Mouse (Mus musculus) pancreas, adult 10 weeks (tissue): ENCODE data around the gene Gm28363. TPM values are rescaled to one million over a fixed set of nuclear protein-coding genes. Genes with fewer than 3 reads are reported as not detected.

Experiments
- polyA plus RNA-seq: library from polyadenylated mRNA; stranded (reverse); fragments of 350-450 nt; fragmentation: Illumina TruSeq; extraction: RNeasy Lipid Tissue Mini Kit (QIAGEN cat#74804); gene quantifications from one replicate; pipeline ENCODE4 v1.2.3, GENCODE M21; 2015; ENCODE audit warnings: low read depth, low replicate concordance; ENCODE audit not compliant: insufficient read depth

Gm28363 gene
- polyA plus RNA-seq: not detected

GRCm38 (mm10) chr1:117696831-117697230 lies at the start of gene Gm28363:
Gene Gm28363, plus strand, starts transcription at chr1:117697131.

Other genes starting within 250 kb of the Gm28363 start
- not detected for gene B020011L13Rik, start 84.0 kb downstream of the Gm28363 start, polyA plus RNA-seq
- gene Gm28360, start 132.9 kb downstream of the Gm28363 start, polyA plus RNA-seq: not detected
- not detected for gene Gm28168, start 230.9 kb downstream of the Gm28363 start, polyA plus RNA-seq